Mouse (Mus musculus): ENCODE data around the gene Ntng2.

- TF ChIP-seq CTCF (IDR thresholded peaks at IDR 0.05; ENCODE audit: borderline replicate concordance, extremely low read depth, insufficient read depth, insufficient read length): no peak
- TF ChIP-seq POLR2A (IDR thresholded peaks at IDR 0.05; ENCODE audit: borderline replicate concordance, extremely low read depth, insufficient read depth, insufficient read length, poor library complexity, severe bottlenecking): no peak
These were observed 5.9 kb downstream of the Ntng2 start for GRCm38 (mm10) chr2:29246891-29247290.
